Mouse (Mus musculus) midbrain, embryonic 14.5 days (tissue): Measurements from ENCODE around the gene Mn1. TPM values are rescaled to one million over a fixed set of nuclear protein-coding genes. Genes with fewer than 3 reads are reported as not detected.
A peak's percentile ranks its signal among the peaks of the same experiment; 100 is the strongest.

Source experiments
- ATAC-seq: fragments of 200-750 bp; cut with Nextera tagmentation; 2 replicates; pipeline ENCODE4 v1.8.0; 2017; ENCODE audit warnings: moderate number of reproducible peaks, moderate library complexity; ENCODE audit not compliant: low FRiP score, low TSS enrichment
- DNase-seq: peaks from one replicate; pipeline ENCODE4 v3.0.0-alpha.2; 2015
- H3K27ac ChIP-seq: fragments of 300-500 bp; sonication (generic); replicated peaks from 2 replicates; pipeline ENCODE4 v1.5.1; 2014; ENCODE audit warnings: mild to moderate bottlenecking, low read depth, low read length, moderate library complexity
- H3K27me3 ChIP-seq: fragments of 300-500 bp; sonication (generic); 2 replicates; pipeline ENCODE4 v1.6.1; 2014; ENCODE audit warnings: low read length, control low read depth, mixed read lengths; ENCODE audit not compliant: control insufficient read depth, insufficient read depth
- H3K36me3 ChIP-seq: fragments of 300-500 bp; sonication (generic); 2 replicates; pipeline ENCODE4 v1.6.1; 2014; ENCODE audit warnings: low read length, control low read depth; ENCODE audit not compliant: control insufficient read depth, insufficient read depth
- H3K4me1 ChIP-seq: fragments of 300-500 bp; sonication (generic); 2 replicates; pipeline ENCODE4 v1.6.1; 2014; ENCODE audit warnings: mild to moderate bottlenecking, antibody characterized with exemption, low read length, control low read depth; ENCODE audit not compliant: control insufficient read depth, insufficient read depth
- H3K4me2 ChIP-seq: fragments of 300-500 bp; sonication (generic); 2 replicates; pipeline ENCODE4 v1.6.1; 2014; ENCODE audit warnings: mild to moderate bottlenecking, low read length, moderate library complexity
- H3K4me3 ChIP-seq: fragments of 300-500 bp; sonication (generic); replicated peaks from 2 replicates; pipeline ENCODE4 v1.5.1; 2014; ENCODE audit warnings: low read depth, low read length
- H3K9ac ChIP-seq: fragments of 300-500 bp; sonication (generic); replicated peaks from 2 replicates; pipeline ENCODE4 v1.6.1; 2014; ENCODE audit warnings: mild to moderate bottlenecking, low read length, moderate library complexity
- H3K9me3 ChIP-seq: fragments of 300-500 bp; sonication (generic); 2 replicates; pipeline ENCODE4 v1.6.1; 2016; ENCODE audit warnings: low read length, control low read depth, mixed read lengths; ENCODE audit not compliant: control insufficient read depth
- WGBS: fragments of 180-500 bp; shearing (Covaris S2); extraction: QIAGEN DNeasy Blood & Tissue Kit; methylation state at CpG from one replicate; pipeline ENCODE4 v1.1.7; 2014; 5-methylcytosine and 5-hydroxymethylcytosine counted together
- polyA plus RNA-seq: library from polyadenylated mRNA; unstranded; fragments of >200 nt; fragmentation: Nextera tagmentation; extraction: Ambion mirVana; gene quantifications from 2 replicates; pipeline ENCODE4 v1.2.1, GENCODE M21; 2014

Gene Mn1
- polyA plus RNA-seq, 1 experiment from 2014 or later, result 69.2 TPM

- ATAC-seq, result no peak
- H3K36me3 ChIP-seq, result peaks cover 16% of the 10 kb centered on the region; the same call in 1 of the 2 replicates
- H3K9me3 ChIP-seq, result no peaks in the 10 kb centered on the region
- no peak overlapping the region for H3K4me2 ChIP-seq
- peaks cover 59% of the 10 kb centered on the region for H3K4me1 ChIP-seq
- no peaks in the 10 kb centered on the region for H3K27me3 ChIP-seq
- 83% methylated on average over 7 of the region's 7 CpGs for WGBS
- peak overlapping the region; percentile 41; the same call in 1 of the 2 replicates for H3K27ac ChIP-seq
- H3K9ac ChIP-seq, result no peak overlapping the region; the same call in 1 of the 2 replicates
- no peak overlapping the region for H3K4me3 ChIP-seq
- DNase-seq, result no peak
Observed at GRCm38 (mm10) chr5:111436260-111436659, 19.1 kb downstream of the Mn1 start.

DNA sequence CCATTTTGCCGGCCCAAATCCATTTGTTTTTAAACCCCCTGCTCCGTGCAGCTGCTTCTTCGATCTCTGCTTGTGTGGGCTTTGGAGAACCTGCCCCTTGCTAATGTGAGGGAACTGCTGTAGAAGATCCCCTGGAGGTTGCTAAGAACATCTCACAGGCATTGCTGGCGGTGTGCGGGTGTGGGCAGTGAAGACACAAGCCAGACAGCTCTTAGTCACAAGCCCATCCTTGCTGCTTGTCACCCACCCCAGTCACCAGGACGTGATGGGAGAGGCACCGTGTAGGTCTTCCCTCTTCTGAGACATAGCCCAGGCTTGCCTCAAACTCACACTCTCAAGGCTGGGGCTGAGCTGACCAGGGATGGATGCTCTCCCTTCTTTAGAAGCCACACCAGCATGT, 20.0 kb downstream of the Mn1 start:
- H3K4me1 ChIP-seq, result peaks cover 54% of the 10 kb centered on the region
- no peak for DNase-seq
- no peak overlapping the region for H3K4me2 ChIP-seq
- no peak for ATAC-seq
- no peaks in the 10 kb centered on the region for H3K27me3 ChIP-seq
- peaks cover 16% of the 10 kb centered on the region; the same call in 1 of the 2 replicates for H3K36me3 ChIP-seq
- 53% methylated on average over 7 of the region's 7 CpGs for WGBS
- no peaks in the 10 kb centered on the region for H3K9me3 ChIP-seq
- no peak overlapping the region for H3K9ac ChIP-seq
- H3K4me3 ChIP-seq, result no peak overlapping the region
- peak overlapping the region; percentile 41; the same call in 1 of the 2 replicates for H3K27ac ChIP-seq

GRCm38 (mm10) chr5:111438336-111438735, 21.2 kb downstream of the Mn1 start:
- Histone ChIP-seq H3K9me3 (no peaks in the 10 kb centered on the region), H3K27me3 (no peaks in the 10 kb centered on the region), H3K4me3 (no peak overlapping the region), H3K4me1 (peaks cover 42% of the 10 kb centered on the region), H3K36me3 (peaks cover 24% of the 10 kb centered on the region; the same call in 1 of the 2 replicates), H3K9ac (no peak overlapping the region), H3K27ac (no peak overlapping the region), H3K4me2 (no peak overlapping the region)
- DNase-seq (no peak), ATAC-seq (no peak)
- WGBS, result 78% methylated on average over 3 of the region's 3 CpGs

DNA sequence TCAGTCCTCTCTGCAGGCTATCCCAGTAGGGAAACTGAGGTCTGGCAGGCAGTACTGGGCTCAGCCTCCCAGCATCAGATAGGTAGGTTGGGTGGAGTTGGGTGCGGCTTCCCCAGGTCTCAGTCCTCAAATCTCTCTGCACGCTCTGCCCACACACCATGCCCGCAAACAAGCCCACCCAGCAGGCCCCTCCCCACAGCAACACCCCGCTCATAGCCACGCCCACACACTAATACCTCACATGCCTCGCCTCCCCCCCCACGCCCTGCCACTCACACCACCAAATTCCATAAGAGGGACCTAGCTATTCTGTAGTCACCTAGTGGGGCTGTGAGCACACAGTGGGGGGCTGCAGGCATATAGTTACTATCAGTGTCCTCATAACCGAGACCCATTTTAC, 21.7 kb downstream of the Mn1 start:
- H3K4me3 ChIP-seq, result no peak overlapping the region
- H3K4me2 ChIP-seq, result no peak overlapping the region
- peaks cover 24% of the 10 kb centered on the region; the same call in 1 of the 2 replicates for H3K36me3 ChIP-seq
- ATAC-seq (no peak), DNase-seq (no peak)
- WGBS, result 89% methylated on average over 8 of the region's 8 CpGs
- no peak overlapping the region for H3K27ac ChIP-seq
- no peak overlapping the region for H3K9ac ChIP-seq
- H3K9me3 ChIP-seq, result no peaks in the 10 kb centered on the region
- no peaks in the 10 kb centered on the region for H3K27me3 ChIP-seq
- H3K4me1 ChIP-seq, result peaks cover 38% of the 10 kb centered on the region

- H3K27me3 ChIP-seq, result no peaks in the 10 kb centered on the region
- DNase-seq (no peak), ATAC-seq (0 out of 2 replicates have a peak, but pooled peaks have one; percentile 15)
- H3K4me2 ChIP-seq, result no peak overlapping the region
- peaks cover 26% of the 10 kb centered on the region for H3K4me1 ChIP-seq
- WGBS, result 89% methylated on average over 4 of the region's 4 CpGs
- no peak overlapping the region for H3K27ac ChIP-seq
- H3K4me3 ChIP-seq, result no peak overlapping the region
- H3K9ac ChIP-seq, result no peak overlapping the region
- no peaks in the 10 kb centered on the region for H3K9me3 ChIP-seq
- peaks cover 34% of the 10 kb centered on the region; the same call in 1 of the 2 replicates for H3K36me3 ChIP-seq
Observed at GRCm38 (mm10) chr5:111440264-111440663, 23.1 kb downstream of the Mn1 start.

DNA sequence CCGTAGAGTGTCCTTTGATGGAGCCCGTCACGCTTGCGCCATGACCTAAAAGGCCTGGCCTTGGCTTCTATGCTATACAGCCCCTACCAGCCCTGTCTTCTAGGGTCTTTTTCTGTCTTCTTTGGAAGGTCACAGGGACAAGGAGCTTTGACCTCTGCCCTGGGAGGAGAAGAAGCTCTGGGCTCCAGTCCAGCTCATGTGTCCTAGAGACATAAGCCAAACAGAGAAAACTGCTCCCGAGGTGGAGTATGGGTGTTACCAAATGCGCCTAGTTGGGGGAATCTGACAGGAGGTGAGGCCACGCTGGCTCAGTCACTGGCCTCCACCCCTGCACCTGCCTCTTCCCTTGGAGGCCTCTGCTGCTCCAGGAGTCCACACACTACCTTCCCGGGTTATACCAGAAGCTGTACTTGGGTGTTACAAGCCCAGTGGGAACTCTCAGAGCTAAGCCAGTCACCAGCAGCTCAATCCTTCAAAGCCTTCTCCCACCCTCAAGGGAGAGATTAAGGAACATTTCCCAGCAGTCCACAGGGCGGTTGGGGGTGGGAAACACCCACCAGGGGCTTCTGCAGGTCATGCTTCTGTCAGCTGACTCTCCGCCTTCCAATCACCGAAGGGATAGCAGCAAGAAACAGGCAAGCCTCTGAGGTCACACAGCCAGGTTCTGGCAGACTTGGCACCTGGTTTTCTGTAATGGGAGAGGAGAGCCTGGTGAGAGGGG, 25.1 kb downstream of the Mn1 start:
- Histone ChIP-seq H3K9ac (no peak overlapping the region), H3K27me3 (no peaks in the 10 kb centered on the region), H3K4me1 (peaks cover 21% of the 10 kb centered on the region), H3K27ac (peak overlapping the region; percentile 22; the same call in 1 of the 2 replicates), H3K4me3 (no peak overlapping the region), H3K4me2 (no peak overlapping the region), H3K36me3 (peaks cover 38% of the 10 kb centered on the region), H3K9me3 (no peaks in the 10 kb centered on the region)
- 65% methylated on average over 11 of the region's 11 CpGs for WGBS
- DNase-seq, result no peak
- ATAC-seq, result no peak

DNA sequence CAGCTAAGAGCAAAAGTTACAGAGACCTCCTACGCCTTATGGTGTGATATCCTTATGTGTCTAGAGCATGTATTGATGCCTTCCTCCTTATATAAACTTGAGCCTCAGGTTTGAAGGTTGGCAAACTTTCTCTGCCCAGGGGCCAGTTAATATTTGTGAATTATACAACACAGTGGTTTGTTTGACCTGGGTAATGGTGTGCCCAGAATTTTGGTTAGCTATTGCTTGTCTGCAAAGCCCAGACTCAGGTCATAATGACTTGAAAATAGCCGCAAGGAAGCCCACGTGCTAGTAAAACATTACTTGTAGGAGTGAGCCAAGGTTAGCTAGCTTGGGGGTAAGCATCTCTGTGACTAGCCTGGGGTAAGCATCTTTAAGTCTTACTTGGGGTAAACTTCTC, 26.5 kb downstream of the Mn1 start:
- WGBS, result 89% methylated on average over 3 of the region's 3 CpGs
- Histone ChIP-seq H3K4me2 (no peak overlapping the region), H3K4me3 (no peak overlapping the region), H3K27ac (no peak overlapping the region), H3K9ac (no peak overlapping the region), H3K27me3 (no peaks in the 10 kb centered on the region), H3K4me1 (peaks cover 19% of the 10 kb centered on the region), H3K36me3 (peaks cover 38% of the 10 kb centered on the region), H3K9me3 (no peaks in the 10 kb centered on the region)
- DNase-seq (no peak), ATAC-seq (no peak)

DNA sequence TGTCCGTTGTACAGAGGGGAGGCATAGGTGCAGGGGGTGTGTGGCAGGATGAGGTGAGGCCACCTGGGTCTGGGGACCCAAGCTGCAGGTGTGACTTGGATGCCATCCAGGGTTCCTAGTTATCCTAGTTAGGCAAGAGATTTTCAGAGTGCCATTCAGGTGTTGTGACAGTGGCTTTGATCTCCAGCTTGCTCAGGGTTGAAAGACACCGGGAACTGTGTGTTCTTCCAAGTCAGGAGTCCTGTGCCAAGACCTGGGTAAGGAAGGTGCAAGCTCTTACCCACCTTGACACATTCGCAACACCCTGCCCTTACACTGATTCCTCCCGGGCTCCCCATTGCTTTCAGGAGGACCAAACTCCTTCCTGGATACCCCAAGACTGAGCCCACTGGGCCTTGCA, 27.2 kb downstream of the Mn1 start:
- H3K36me3 ChIP-seq, result peaks cover 33% of the 10 kb centered on the region

DNA sequence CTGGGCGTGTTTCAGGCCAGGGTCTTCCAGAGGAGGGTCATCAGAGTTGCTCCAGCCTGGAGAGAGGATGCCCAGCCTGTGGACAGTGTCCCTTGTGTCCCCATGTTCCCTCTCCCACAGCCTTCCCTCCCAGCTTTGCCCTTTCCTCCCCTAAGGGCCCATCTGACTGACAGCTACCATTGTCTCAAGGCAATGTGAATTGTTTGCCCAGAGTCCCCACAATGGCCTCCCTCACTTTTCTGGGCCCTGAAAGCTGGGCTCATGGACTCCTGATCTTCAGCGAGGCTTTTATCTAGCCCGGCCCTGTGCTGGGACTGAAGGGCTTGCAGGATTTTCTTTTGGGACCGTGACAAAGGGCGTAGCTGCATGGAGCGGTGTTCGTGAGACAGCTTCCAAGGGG, 29.5 kb downstream of the Mn1 start:
- ATAC-seq (no peak), DNase-seq (peak; percentile 57)
- no peak overlapping the region for H3K4me3 ChIP-seq
- peaks cover 28% of the 10 kb centered on the region for H3K36me3 ChIP-seq
- peaks cover 28% of the 10 kb centered on the region for H3K4me1 ChIP-seq
- peak overlapping the region; percentile 55 for H3K27ac ChIP-seq
- no peaks in the 10 kb centered on the region for H3K27me3 ChIP-seq
- no peaks in the 10 kb centered on the region for H3K9me3 ChIP-seq
- WGBS, result 4% methylated on average over 7 of the region's 7 CpGs
- H3K9ac ChIP-seq, result 0 out of 2 replicates have a peak overlapping the region, but pooled peaks have one; percentile 12
- H3K4me2 ChIP-seq, result no peak overlapping the region; the same call in 1 of the 2 replicates

More for the DNA sequence above, 27.2 kb downstream of the Mn1 start:
- DNase-seq, result no peak
- H3K27me3 ChIP-seq, result no peaks in the 10 kb centered on the region
- peak overlapping the region; percentile 43; the same call in 1 of the 2 replicates for H3K27ac ChIP-seq
- H3K9me3 ChIP-seq, result no peaks in the 10 kb centered on the region
- H3K4me2 ChIP-seq, result no peak overlapping the region
- H3K4me3 ChIP-seq, result no peak overlapping the region
- 90% methylated on average over 4 of the region's 4 CpGs for WGBS
- ATAC-seq, result no peak
- H3K9ac ChIP-seq, result no peak overlapping the region
- H3K4me1 ChIP-seq, result peaks cover 24% of the 10 kb centered on the region
